Mouse (Mus musculus) liver, adult 2 months (tissue): Measurements from ENCODE around the gene Fam3c.

ENCODE experiments used
- CTCF ChIP-seq: fragments of 200-500 bp; IDR thresholded peaks from 2 replicates; pipeline ENCODE4 v1.5.1; 2011; ENCODE audit warnings: low read depth, low read length, control low read depth
- POLR2A ChIP-seq: fragments of 200-500 bp; IDR thresholded peaks from 2 replicates; pipeline ENCODE4 v1.6.1; 2011; ENCODE audit warnings: low read length, control low read depth; ENCODE audit not compliant: insufficient read depth; ENCODE audit errors: extremely low read depth

GRCm38 (mm10) chr6:22354031-22354430 lies 2.0 kb downstream of the Fam3c start:
- TF ChIP-seq CTCF (no peak), POLR2A (no peak)
